Mouse (Mus musculus): ENCODE results near the gene Anks3. TPM values are rescaled to one million over a fixed set of nuclear protein-coding genes. Genes with fewer than 3 reads are reported as not detected.

Gene Anks3
- polyA plus RNA-seq, 1 experiment from 2014 or later: 31.8 TPM

GRCm38 (mm10) chr16:4940311-4940850 is 23.6 kb downstream of the Anks3 start:
- no peak overlapping the region for H3K4me2 ChIP-seq
- peaks cover 7% of the 10 kb centered on the region for H3K4me1 ChIP-seq (ENCODE audit: control insufficient read depth, insufficient read depth, low read length)
- ATAC-seq (replicated peaks; ENCODE audit: insufficient number of reproducible peaks, low FRiP score, low TSS enrichment): no peak
- 0 out of 2 replicates have a peak overlapping the region, but pooled peaks have one; percentile 72 for H3K4me3 ChIP-seq (ENCODE audit: low read depth, low read length)
- H3K27ac ChIP-seq (ENCODE audit: low read depth, low read length): no peak overlapping the region
- H3K9me3 ChIP-seq (replicated peaks; ENCODE audit: control insufficient read depth, low read length): no peaks in the 10 kb centered on the region
- H3K9ac ChIP-seq (ENCODE audit: low read depth, low read length): no peak overlapping the region
- 87% methylated on average over 10 of the region's 10 CpGs for WGBS (ENCODE audit: insufficient replicate concordance)
- H3K27me3 ChIP-seq (ENCODE audit: control insufficient read depth, insufficient read depth, low read length): no peaks in the 10 kb centered on the region
- H3K36me3 ChIP-seq (ENCODE audit: control insufficient read depth, insufficient read depth, low read length): peaks cover 30% of the 10 kb centered on the region

- WGBS (ENCODE audit: insufficient replicate concordance): 1% methylated on average over 16 of the region's 16 CpGs
- Histone ChIP-seq H3K9me3 (replicated peaks; ENCODE audit: control insufficient read depth, low read length) (no peaks in the 10 kb centered on the region), H3K27me3 (ENCODE audit: control insufficient read depth, insufficient read depth, low read length) (no peaks in the 10 kb centered on the region), H3K4me1 (ENCODE audit: control insufficient read depth, insufficient read depth, low read length) (peaks cover 7% of the 10 kb centered on the region), H3K4me2 (peak overlapping the region; percentile 83), H3K27ac (ENCODE audit: low read depth, low read length) (peak overlapping the region; percentile 64), H3K4me3 (ENCODE audit: low read depth, low read length) (peak overlapping the region; percentile 72), H3K9ac (ENCODE audit: low read depth, low read length) (peak overlapping the region; percentile 82), H3K36me3 (ENCODE audit: control insufficient read depth, insufficient read depth, low read length) (peaks cover 26% of the 10 kb centered on the region)
- ATAC-seq (replicated peaks; ENCODE audit: insufficient number of reproducible peaks, low FRiP score, low TSS enrichment): peak; percentile 64
Observed at GRCm38 (mm10) chr16:4939412-4939811, 24.6 kb downstream of the Anks3 start.

GRCm38 (mm10) chr16:4938989-4939388 is 25.0 kb downstream of the Anks3 start:
- no peaks in the 10 kb centered on the region for H3K9me3 ChIP-seq (replicated peaks; ENCODE audit: control insufficient read depth, low read length)
- H3K4me1 ChIP-seq (ENCODE audit: control insufficient read depth, insufficient read depth, low read length): peaks cover 7% of the 10 kb centered on the region
- peak; percentile 88 for ATAC-seq (replicated peaks; ENCODE audit: insufficient number of reproducible peaks, low FRiP score, low TSS enrichment)
- peak overlapping the region; percentile 83 for H3K4me2 ChIP-seq
- peak overlapping the region; percentile 82 for H3K9ac ChIP-seq (ENCODE audit: low read depth, low read length)
- peaks cover 23% of the 10 kb centered on the region for H3K36me3 ChIP-seq (ENCODE audit: control insufficient read depth, insufficient read depth, low read length)
- WGBS (ENCODE audit: insufficient replicate concordance): 0% methylated on average over 28 of the region's 28 CpGs
- no peaks in the 10 kb centered on the region for H3K27me3 ChIP-seq (ENCODE audit: control insufficient read depth, insufficient read depth, low read length)
- H3K27ac ChIP-seq (ENCODE audit: low read depth, low read length): peak overlapping the region; percentile 64
- peak overlapping the region; percentile 72 for H3K4me3 ChIP-seq (ENCODE audit: low read depth, low read length)

GRCm38 (mm10) chr16:4938461-4938860 is 25.5 kb downstream of the Anks3 start, which contains the start of gene Nudt16l1:
Nudt16l1 (plus strand) TSS chr16:4938761.
- Histone ChIP-seq H3K9ac (ENCODE audit: low read depth, low read length) (peak within 1 kb of the TSS; percentile 82), H3K36me3 (ENCODE audit: control insufficient read depth, insufficient read depth, low read length) (peaks cover 23% of the 10 kb centered on the region), H3K4me3 (ENCODE audit: low read depth, low read length) (peak within 1 kb of the TSS; percentile 72), H3K4me1 (ENCODE audit: control insufficient read depth, insufficient read depth, low read length) (peaks cover 7% of the 10 kb centered on the region), H3K27ac (ENCODE audit: low read depth, low read length) (peak within 1 kb of the TSS; percentile 64), H3K9me3 (replicated peaks; ENCODE audit: control insufficient read depth, low read length) (no peaks in the 10 kb centered on the region), H3K27me3 (ENCODE audit: control insufficient read depth, insufficient read depth, low read length) (no peaks in the 10 kb centered on the region), H3K4me2 (peak within 1 kb of the TSS; percentile 83)
- no peak for ATAC-seq (replicated peaks; ENCODE audit: insufficient number of reproducible peaks, low FRiP score, low TSS enrichment)
- 2% methylated on average over 2 of the region's 2 CpGs for WGBS (ENCODE audit: insufficient replicate concordance)

- H3K4me2 ChIP-seq: no peak overlapping the region
- no peak overlapping the region for H3K27ac ChIP-seq (ENCODE audit: low read depth, low read length)
- H3K4me3 ChIP-seq (ENCODE audit: low read depth, low read length): no peak overlapping the region
- no peaks in the 10 kb centered on the region for H3K9me3 ChIP-seq (replicated peaks; ENCODE audit: control insufficient read depth, low read length)
- H3K9ac ChIP-seq (ENCODE audit: low read depth, low read length): no peak overlapping the region
- no peaks in the 10 kb centered on the region for H3K27me3 ChIP-seq (ENCODE audit: control insufficient read depth, insufficient read depth, low read length)
- WGBS (ENCODE audit: insufficient replicate concordance): 87% methylated on average over 8 of the region's 8 CpGs
- no peak for ATAC-seq (replicated peaks; ENCODE audit: insufficient number of reproducible peaks, low FRiP score, low TSS enrichment)
- peaks cover 22% of the 10 kb centered on the region for H3K36me3 ChIP-seq (ENCODE audit: control insufficient read depth, insufficient read depth, low read length)
- H3K4me1 ChIP-seq (ENCODE audit: control insufficient read depth, insufficient read depth, low read length): peaks cover 7% of the 10 kb centered on the region
Observed at GRCm38 (mm10) chr16:4937351-4938190, 26.4 kb downstream of the Anks3 start.

- H3K27ac ChIP-seq (ENCODE audit: low read depth, low read length): peak overlapping the region; percentile 41; the same call in 1 of the 2 replicates
Observed at GRCm38 (mm10) chr16:4935931-4936703, 27.9 kb downstream of the Anks3 start.

GRCm38 (mm10) chr16:4935430-4935829 is 28.6 kb downstream of the Anks3 start:
- WGBS (ENCODE audit: insufficient replicate concordance): 96% methylated on average over 31 of the region's 31 CpGs
- peaks cover 7% of the 10 kb centered on the region for H3K4me1 ChIP-seq (ENCODE audit: control insufficient read depth, insufficient read depth, low read length)

More at GRCm38 (mm10) chr16:4935931-4936703, 27.9 kb downstream of the Anks3 start:
- Histone ChIP-seq H3K4me2 (no peak overlapping the region), H3K9ac (ENCODE audit: low read depth, low read length) (no peak overlapping the region), H3K4me1 (ENCODE audit: control insufficient read depth, insufficient read depth, low read length) (peaks cover 7% of the 10 kb centered on the region), H3K36me3 (ENCODE audit: control insufficient read depth, insufficient read depth, low read length) (peaks cover 28% of the 10 kb centered on the region), H3K27me3 (ENCODE audit: control insufficient read depth, insufficient read depth, low read length) (no peaks in the 10 kb centered on the region), H3K4me3 (ENCODE audit: low read depth, low read length) (no peak overlapping the region), H3K9me3 (replicated peaks; ENCODE audit: control insufficient read depth, low read length) (no peaks in the 10 kb centered on the region)
- 85% methylated on average over 10 of the region's 10 CpGs for WGBS (ENCODE audit: insufficient replicate concordance)
- ATAC-seq (replicated peaks; ENCODE audit: insufficient number of reproducible peaks, low FRiP score, low TSS enrichment): no peak

GRCm38 (mm10) chr16:4932429-4932828 is 31.6 kb downstream of the Anks3 start:
- Histone ChIP-seq H3K36me3 (ENCODE audit: control insufficient read depth, insufficient read depth, low read length) (peaks cover 45% of the 10 kb centered on the region), H3K4me3 (ENCODE audit: low read depth, low read length) (no peak overlapping the region), H3K27me3 (ENCODE audit: control insufficient read depth, insufficient read depth, low read length) (no peaks in the 10 kb centered on the region), H3K9ac (ENCODE audit: low read depth, low read length) (no peak overlapping the region), H3K27ac (ENCODE audit: low read depth, low read length) (no peak overlapping the region), H3K4me2 (no peak overlapping the region), H3K4me1 (ENCODE audit: control insufficient read depth, insufficient read depth, low read length) (peaks cover 3% of the 10 kb centered on the region; the same call in 1 of the 2 replicates), H3K9me3 (replicated peaks; ENCODE audit: control insufficient read depth, low read length) (no peaks in the 10 kb centered on the region)
- ATAC-seq (replicated peaks; ENCODE audit: insufficient number of reproducible peaks, low FRiP score, low TSS enrichment): no peak
- 82% methylated on average over 3 of the region's 3 CpGs for WGBS (ENCODE audit: insufficient replicate concordance)

More at GRCm38 (mm10) chr16:4935430-4935829, 28.6 kb downstream of the Anks3 start:
- Histone ChIP-seq H3K4me3 (ENCODE audit: low read depth, low read length) (no peak overlapping the region), H3K9ac (ENCODE audit: low read depth, low read length) (no peak overlapping the region), H3K9me3 (replicated peaks; ENCODE audit: control insufficient read depth, low read length) (no peaks in the 10 kb centered on the region), H3K4me2 (no peak overlapping the region), H3K27me3 (ENCODE audit: control insufficient read depth, insufficient read depth, low read length) (no peaks in the 10 kb centered on the region), H3K36me3 (ENCODE audit: control insufficient read depth, insufficient read depth, low read length) (peaks cover 31% of the 10 kb centered on the region), H3K27ac (ENCODE audit: low read depth, low read length) (peak overlapping the region; percentile 41; the same call in 1 of the 2 replicates)
- no peak for ATAC-seq (replicated peaks; ENCODE audit: insufficient number of reproducible peaks, low FRiP score, low TSS enrichment)
